Mouse (Mus musculus): ENCODE results near the gene Galnt6.

Gene Galnt6

GRCm38 (mm10) chr15:100722026-100722425 is 7.2 kb downstream of the Galnt6 start:
- no peak for DNase-seq (ENCODE audit: low spot score in 2 of 2)

DNA sequence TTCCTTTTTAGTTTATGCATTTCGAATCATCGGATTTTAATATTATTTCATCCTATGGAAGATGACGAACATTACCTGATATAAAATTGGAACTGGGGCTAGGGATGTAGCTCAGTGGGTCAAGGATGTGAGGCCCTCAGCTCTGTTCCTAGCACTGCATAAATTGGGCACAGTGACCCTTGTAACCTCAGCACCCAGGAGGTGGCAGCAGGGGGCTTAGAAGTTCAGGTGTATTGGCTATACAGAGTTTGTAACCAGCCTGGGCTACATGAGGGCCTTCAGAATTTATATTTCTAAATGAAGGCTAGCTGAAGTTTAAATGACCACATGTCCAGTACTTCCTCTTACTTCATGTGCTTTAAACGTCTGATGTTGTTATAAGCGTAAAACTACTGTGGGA is 7.7 kb downstream of the Galnt6 start:
- DNase-seq (ENCODE audit: low spot score in 2 of 2): no peak

- no peak for DNase-seq (ENCODE audit: low spot score in 2 of 2)
Observed at GRCm38 (mm10) chr15:100720066-100720465, 9.1 kb downstream of the Galnt6 start.

- DNase-seq (ENCODE audit: low spot score in 2 of 2): no peak
Observed at GRCm38 (mm10) chr15:100719217-100719616, 10.0 kb downstream of the Galnt6 start.

- DNase-seq (ENCODE audit: low spot score in 2 of 2): no peak
Observed at GRCm38 (mm10) chr15:100718572-100718971, 10.6 kb downstream of the Galnt6 start.

- DNase-seq (ENCODE audit: low spot score in 2 of 2): no peak
Observed at GRCm38 (mm10) chr15:100717933-100718332, 11.2 kb downstream of the Galnt6 start.

- no peak for DNase-seq (ENCODE audit: low spot score in 2 of 2)
Observed at GRCm38 (mm10) chr15:100715399-100715993, 13.7 kb downstream of the Galnt6 start.

GRCm38 (mm10) chr15:100714470-100714869 is 14.7 kb downstream of the Galnt6 start:
- no peak for DNase-seq (ENCODE audit: low spot score in 2 of 2)

- DNase-seq (ENCODE audit: low spot score in 2 of 2): no peak
Observed at GRCm38 (mm10) chr15:100710838-100711237, 18.3 kb downstream of the Galnt6 start.

- no peak for DNase-seq (ENCODE audit: low spot score in 2 of 2)
Observed at GRCm38 (mm10) chr15:100708433-100709078, 20.6 kb downstream of the Galnt6 start.

DNA sequence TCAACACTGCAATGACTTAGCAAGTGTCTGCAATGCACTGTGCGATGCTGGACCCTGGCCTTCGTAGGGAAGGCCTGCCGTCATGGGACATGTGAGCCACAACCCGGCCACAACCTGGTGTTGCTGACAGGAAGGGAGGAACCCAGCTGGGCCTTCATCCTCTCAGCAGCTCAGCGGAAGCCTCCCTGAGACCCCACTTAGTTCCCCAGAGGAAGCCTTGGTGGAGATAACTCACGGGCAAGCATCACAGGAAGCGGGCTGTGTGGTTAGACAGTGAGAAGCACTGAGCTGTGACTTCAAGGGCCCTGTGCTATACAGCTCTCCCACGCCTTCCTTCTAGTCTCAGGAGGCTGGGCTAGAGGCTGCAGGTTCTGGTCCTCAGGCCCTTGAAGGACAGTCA is 22.9 kb downstream of the Galnt6 start:
- DNase-seq (ENCODE audit: low spot score in 2 of 2): no peak

DNA sequence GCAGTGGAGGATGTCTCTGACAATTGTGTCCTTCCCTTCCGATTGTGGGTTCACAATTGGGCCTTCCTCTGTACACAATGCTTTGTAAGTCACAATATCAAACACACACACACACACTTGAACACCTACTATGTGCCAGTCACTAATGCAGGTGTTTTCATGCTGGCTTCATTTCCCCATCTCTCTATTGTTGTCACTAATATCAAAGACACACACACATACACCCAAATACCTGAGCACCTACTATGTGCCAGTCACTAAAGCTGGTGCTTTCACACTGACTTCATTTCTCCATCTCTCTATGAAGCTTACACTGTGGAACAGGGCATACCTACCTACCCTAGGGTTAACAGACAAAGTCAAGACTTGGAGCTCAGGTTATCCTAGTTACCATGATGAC is 23.8 kb downstream of the Galnt6 start:
- DNase-seq (ENCODE audit: low spot score in 2 of 2): no peak

DNA sequence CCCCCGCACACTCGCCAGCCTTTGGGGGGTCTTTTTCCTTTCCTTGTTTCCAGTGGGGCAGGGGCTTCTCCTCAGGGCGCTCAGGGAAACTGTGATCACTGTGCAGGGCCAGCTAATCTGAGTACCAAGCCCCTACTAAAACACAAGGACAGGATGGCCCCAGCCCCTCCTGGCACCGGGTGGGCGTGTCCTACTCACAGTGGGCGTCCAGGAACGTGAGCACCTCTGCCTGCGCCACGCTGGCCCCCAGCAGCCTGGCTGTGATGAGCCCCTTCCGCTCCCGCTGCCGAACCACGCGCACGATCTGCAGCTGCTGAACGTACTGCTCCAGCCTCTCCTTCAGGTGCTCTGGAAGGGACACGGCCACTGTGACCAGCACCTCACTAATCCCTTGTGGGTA is 25.3 kb downstream of the Galnt6 start:
- no peak for DNase-seq (ENCODE audit: low spot score in 2 of 2)

GRCm38 (mm10) chr15:100701856-100702255 is 27.3 kb downstream of the Galnt6 start:
- no peak for DNase-seq (ENCODE audit: low spot score in 2 of 2)

DNA sequence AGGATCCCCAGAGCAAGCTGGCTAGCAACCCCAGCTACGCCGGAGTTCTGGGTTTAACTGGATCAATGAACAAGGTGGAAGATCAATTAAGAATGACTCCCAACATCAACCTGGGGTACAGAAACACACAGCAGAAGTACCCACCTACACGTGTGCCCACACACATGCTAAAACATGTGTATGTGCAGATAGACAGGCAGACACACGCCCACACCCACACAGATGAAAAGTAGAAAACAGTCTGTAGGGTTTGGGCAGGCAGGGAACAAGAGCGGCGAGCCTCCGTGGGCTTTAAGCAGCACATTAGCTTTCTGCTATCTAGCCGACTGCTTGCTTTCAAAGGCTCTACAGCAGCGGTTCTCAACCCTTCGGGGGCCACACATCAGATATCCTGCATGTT is 28.1 kb downstream of the Galnt6 start:
- no peak for DNase-seq (ENCODE audit: low spot score in 2 of 2)

GRCm38 (mm10) chr15:100700424-100700823 is 28.8 kb downstream of the Galnt6 start:
- no peak for DNase-seq (ENCODE audit: low spot score in 2 of 2)

- no peak for DNase-seq (ENCODE audit: low spot score in 2 of 2)
Observed at GRCm38 (mm10) chr15:100699386-100699785, 29.8 kb downstream of the Galnt6 start.

- no peak for DNase-seq (ENCODE audit: low spot score in 2 of 2)
Observed at GRCm38 (mm10) chr15:100698078-100698477, 31.1 kb downstream of the Galnt6 start.

- DNase-seq (ENCODE audit: low spot score in 2 of 2): no peak
Observed at GRCm38 (mm10) chr15:100694406-100694805, 34.8 kb downstream of the Galnt6 start.

- no peak for DNase-seq (ENCODE audit: low spot score in 2 of 2)
Observed at GRCm38 (mm10) chr15:100691990-100692389, 37.2 kb downstream of the Galnt6 start.

DNA sequence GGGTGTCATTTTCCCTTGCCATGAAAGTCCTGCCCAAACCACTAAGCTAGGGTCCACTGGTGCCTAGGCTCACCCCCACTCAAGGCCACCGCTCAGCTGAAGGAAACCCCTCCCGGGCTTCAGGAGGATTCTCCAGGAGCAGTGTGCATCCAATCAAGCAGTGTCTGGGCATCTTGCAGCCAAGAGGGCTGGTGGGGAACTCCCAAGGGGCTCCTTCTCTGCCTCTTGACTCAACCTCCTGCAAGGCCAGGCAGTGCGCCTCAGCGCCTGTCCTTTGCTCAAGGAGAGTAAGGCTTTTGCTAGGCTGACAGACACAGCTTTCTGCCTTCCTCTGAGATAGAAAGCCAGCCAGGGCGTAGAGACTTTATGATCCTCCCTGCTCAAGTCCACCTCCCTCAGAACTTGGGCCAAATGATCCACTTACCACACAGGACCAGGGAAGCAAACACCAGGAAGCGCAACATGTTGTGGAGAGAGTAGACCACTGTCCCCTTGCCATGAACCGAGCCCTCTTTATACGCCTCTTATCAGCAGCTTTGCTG is 41.7 kb downstream of the Galnt6 start, which contains the start of gene Cela1:
TSS of gene Cela1 (minus strand) at position 492 of the 542 bp plus-strand sequence.
- no peak for DNase-seq (ENCODE audit: low spot score in 2 of 2)

- DNase-seq (ENCODE audit: low spot score in 2 of 2): no peak
Observed at GRCm38 (mm10) chr15:100686989-100687388, 42.2 kb downstream of the Galnt6 start.

DNA sequence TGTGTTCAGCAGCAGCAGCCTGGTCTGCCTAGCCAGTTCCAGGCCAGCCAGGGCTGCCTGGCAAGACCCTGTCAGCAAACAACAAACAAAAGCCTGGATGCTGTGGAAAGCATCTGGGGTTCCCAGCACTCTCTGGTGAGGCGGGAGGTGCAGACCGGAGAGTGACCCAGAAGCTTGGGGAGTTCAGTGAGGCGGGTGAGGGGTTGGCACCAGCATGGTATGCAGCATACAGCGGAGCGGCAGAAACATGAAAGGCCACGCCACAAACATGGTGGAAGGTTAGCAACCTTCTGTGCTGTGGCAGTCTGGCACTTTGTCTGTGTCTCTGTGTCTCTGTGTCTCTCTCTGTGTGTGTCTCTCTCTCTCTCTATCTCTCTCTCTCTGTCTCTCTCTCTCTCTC is 42.7 kb downstream of the Galnt6 start:
- no peak for DNase-seq (ENCODE audit: low spot score in 2 of 2)

Measured in frontal cortex, postnatal 10 days (tissue).